Mouse (Mus musculus): ENCODE data around the gene Etv6.

DNA sequence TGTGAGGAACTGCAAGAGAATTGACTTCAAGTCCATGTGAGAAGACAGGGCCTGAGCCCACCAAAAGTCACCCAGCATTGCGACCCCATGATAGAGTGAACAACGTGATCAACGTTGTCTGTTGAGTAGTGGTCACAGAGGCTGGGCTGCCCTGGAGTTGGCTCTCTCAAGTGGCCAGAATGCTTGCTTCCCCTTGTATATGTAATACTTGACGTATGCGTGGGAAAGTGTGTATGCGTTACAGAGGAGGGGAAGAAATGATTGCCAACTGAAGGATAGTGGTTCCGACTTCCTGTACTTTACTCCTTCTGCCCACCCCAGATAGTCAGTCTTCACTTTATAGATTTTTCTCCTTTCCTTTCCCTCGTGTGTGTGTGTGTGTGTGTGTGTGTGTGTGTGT is 59.1 kb downstream of the Etv6 start:
- TF ChIP-seq GATA1 (IDR thresholded peaks at IDR 0.05; ENCODE audit: low read length) (no peak), TAL1 (IDR thresholded peaks at IDR 0.05; ENCODE audit: low read length) (no peak)

Data from erythroblast, embryonic 14.5 days (primary cell).